Mouse (Mus musculus): ENCODE measurements around the gene Sncb. TPM values are rescaled to one million over a fixed set of nuclear protein-coding genes. Genes with fewer than 3 reads are reported as not detected.

Sncb gene
- polyA plus RNA-seq (2017; shearing (Covaris generic)), result 0.57 TPM

DNA sequence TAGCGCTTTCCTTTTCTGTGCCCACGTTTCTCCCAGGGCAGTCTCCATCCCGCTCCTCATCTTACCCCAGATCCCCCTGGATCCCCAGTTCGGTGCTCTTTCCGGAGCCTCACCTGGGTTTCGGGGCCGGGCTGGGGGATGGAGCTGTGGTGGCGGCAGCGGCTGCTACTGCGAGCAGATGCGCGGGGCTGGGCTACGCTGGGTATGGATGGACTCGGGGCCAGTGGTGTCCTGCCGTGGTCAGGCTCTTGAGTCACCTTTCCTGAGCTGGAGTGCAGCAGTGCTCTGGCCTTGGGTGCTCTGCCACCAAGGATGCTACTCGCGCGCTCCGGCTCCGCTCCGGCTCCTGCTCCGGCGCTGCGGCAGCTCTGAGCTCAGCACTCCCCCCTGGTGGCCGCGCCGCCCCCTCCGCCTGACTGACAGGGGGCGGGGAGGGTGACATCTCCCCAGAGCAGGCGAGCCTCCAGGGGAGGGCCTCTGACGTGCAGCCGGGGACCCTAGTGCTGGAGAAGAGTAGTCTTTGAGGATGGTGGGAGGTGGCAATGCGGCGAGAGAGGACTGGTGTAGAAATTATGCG is at the start of gene Sncb:
Gene Sncb (minus strand): TSS at position 404 of the 577 bp plus-strand sequence.

DNA sequence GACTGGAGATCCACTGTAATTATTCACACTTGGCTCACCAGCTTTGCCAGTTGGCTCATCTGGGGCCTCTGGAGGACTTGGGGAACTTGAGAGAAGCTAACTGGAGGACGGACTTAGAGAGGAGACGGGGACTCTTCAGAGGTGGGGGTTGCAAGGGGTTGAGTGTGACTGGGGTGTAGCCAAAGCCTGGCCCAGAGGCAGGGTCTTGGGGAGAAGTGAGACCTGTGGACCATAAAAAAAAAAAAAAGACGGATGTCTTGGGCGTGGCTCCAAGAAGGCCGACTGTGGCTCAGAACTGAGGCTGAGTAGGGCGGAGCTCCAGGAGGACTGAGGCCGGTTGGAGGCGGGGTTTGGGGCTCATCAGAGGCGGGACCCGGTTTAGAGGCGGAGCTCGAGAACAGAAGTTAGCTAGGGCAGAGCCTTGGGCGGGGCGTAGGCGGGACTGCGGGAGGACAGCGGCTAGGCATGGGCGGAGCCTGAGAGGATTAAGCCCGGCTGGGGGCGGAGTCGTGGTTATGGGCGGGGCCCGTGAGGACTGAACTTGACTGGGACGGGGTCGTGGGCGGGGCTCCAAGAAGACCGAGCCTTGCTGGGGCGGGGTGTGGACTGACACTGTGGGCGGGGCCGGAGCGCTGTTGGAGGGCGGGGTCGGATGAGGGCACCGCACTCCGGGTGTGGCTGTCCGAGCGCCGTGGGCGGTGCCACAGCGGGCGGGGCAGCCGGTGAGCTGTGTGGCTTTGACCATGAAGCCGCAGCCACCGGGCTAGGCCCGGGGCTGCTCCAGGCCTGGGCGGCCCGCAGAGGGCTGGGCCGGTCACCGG is 22.6 kb upstream of the Sncb start, which contains the start of gene Tspan17:
Gene Tspan17 (plus strand): TSS at position 638 of the 821 bp plus-strand sequence.

GRCm38 (mm10) chr13:54783698-54784097 is 17.3 kb upstream of the Sncb start, which contains the start of gene Eif4e1b:
Gene Eif4e1b, plus strand, starts transcription at chr13:54783998.

DNA sequence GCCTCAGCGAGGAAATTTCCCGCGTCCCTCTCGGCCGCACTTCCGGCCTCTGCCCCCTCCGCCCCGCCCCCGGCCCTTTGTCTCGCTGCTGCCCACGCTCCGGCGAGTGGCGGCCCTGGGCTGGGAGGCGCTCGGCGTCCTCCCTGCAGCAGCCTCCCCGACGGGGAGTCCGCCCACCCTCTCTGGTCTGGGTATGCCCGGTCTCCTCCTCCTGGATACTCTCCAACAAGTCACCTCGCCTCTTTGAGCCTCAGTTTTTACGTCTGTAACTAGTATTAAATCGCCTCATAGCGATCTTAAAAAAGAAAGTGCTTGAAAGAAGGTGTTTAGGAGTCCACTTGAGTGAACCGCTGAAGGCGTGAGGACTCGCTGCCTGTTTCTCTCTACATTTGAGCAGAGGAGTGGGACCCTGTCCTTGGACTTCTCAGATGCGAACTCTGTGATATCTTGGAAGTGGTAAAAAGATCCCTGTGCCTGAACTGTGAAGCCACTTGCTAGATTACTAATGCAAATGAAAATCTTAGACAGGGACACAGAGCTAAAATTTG is 16.5 kb downstream of the Sncb start, which contains the start of gene Gprin1:
Gene Gprin1 (minus strand): TSS at position 11 of the 548 bp plus-strand sequence.

Other genes with a start within 250 kb of the Sncb start
- gene 4833439L19Rik, start 201.2 kb downstream of the Sncb start, polyA plus RNA-seq (2017; shearing (Covaris generic)), result 72.7 TPM
- gene Arl10, start 191.6 kb downstream of the Sncb start, polyA plus RNA-seq (2017; shearing (Covaris generic)), result 1.8 TPM
- gene Nop16, start 176.5 kb downstream of the Sncb start, polyA plus RNA-seq (2017; shearing (Covaris generic)), result 26.2 TPM
- gene Higd2a, start 176.4 kb downstream of the Sncb start, polyA plus RNA-seq (2017; shearing (Covaris generic)), result 138 TPM
- gene Cltb, start 155.3 kb downstream of the Sncb start, polyA plus RNA-seq (2017; shearing (Covaris generic)), result 80.2 TPM
- gene Faf2, start 144.8 kb downstream of the Sncb start, polyA plus RNA-seq (2017; shearing (Covaris generic)), result 76.6 TPM
- 90.4 TPM for gene Rnf44, start 72.7 kb downstream of the Sncb start, polyA plus RNA-seq (2017; shearing (Covaris generic))
- gene Cdhr2, start 65.1 kb downstream of the Sncb start, polyA plus RNA-seq (2017; shearing (Covaris generic)), result 0.12 TPM
- gene Gprin1, start 16.7 kb downstream of the Sncb start, polyA plus RNA-seq (2017; shearing (Covaris generic)), result not detected
- gene Eif4e1b, start 17.4 kb upstream of the Sncb start, polyA plus RNA-seq (2017; shearing (Covaris generic)), result not detected
- gene Tspan17, start 22.8 kb upstream of the Sncb start, polyA plus RNA-seq (2017; shearing (Covaris generic)), result 6.1 TPM
- 13.4 TPM for gene Unc5a, start 182.8 kb upstream of the Sncb start, polyA plus RNA-seq (2017; shearing (Covaris generic))

Measured in effector memory CD4-positive, alpha-beta T cell, adult 7 months (primary cell).